Mouse (Mus musculus) cerebellum, postnatal 4 days (tissue): ENCODE measurements around the gene Cd27.
A peak's percentile ranks its signal among the peaks of the same experiment; 100 is the strongest.

Experiments used
- DNase-seq, 2 experiments: peaks; one replicate each; pipeline ENCODE4 v3.0.0; 2022; ENCODE audit warnings: low spot score in 2 of 2, mixed read lengths in 1 of 2

Gene Cd27

DNA sequence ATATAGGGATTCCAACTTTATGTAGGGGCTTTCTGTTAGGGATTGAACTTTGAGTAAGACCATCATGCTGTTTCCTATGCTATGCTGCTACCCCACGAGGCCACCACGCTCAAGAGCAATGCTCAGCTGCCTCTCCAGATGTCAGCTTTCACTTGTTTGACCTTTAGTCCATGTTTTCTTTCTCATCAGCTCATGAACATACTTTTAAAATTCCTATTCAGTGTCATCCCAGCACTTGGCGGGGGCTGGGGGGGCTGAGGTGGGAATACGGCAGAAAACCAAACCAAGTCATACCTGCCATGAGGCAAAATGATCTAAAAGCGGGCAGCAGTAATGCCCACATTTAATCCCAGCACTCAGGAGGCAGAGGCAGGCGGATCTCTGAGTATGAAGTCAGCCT is 23.7 kb downstream of the Cd27 start:
- DNase-seq = no peak

DNA sequence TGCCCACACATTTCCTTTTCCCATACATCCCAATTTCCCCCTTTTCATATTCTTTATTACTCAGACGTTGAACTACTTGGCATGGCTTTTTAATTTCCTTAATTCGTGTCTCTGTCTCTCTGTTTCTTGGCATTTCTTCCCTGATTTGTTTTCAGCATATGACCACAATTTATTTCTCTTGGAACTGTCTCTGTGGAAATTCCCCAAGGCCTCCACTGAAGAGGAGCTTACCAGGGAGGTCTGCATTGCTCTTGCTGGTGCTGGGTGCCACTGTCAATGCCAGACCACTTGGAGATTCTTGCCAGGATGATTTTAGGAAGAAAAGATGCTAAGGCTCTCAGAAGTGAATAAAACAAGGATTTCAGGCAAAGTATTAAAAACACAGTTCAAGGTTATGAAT is 24.2 kb downstream of the Cd27 start:
- DNase-seq = no peak

DNA sequence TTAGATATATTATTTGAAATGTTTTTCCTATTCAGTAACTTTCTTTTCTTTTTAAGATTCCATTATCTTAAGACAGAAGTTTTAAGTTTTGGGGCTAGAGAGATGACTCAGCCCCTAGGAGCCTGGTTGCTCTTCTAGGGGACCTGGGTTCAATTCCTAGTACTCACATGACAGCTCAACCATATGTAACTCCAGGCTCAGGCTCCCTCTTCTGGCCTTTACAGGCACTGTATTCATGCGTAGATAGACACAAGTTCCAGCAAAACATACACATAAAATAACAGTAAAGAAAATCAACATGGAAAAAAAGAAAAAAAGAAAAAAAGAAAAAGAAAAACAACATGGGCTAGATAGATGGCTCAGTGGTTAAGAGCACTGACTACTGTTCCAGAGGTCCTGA is 26.4 kb downstream of the Cd27 start:
- no peak for DNase-seq

DNA sequence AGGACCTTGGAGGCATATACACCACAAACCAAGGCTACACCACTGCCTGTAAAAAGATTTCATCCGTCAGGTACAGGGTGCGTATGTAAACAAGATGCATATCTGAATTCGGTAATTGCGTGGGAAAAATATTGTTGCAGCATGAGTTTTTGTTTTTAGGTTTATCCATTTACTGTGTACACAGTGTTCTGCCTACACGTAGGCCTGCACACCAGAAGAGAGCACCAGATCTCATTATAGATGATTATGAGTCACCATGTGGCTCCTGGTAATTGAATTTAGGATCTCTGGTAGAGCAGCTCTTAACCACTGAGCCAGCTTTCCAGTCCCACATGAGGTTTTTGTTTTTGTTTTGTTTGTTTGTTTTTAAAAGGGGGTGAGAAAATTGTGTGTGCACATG is 39.6 kb downstream of the Cd27 start:
- DNase-seq = no peak

DNA sequence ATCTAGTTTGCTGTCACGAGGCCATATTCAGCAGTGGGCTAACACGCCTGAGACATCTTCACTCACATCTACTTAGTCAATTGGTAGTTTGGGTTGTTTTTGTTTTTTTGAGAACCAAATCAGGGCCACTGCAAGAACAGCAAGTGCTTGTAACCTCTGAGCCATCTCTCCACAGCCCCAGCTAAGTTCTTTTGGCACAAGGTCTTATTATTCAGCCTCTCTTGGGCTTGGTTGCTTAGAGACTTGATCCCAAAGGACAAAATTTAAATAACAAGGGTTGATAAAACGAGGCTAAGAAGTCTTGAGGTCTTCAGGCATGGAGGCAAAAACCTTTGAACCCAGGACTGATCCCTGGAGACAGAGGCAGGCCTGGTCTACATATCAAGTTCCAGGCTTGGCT is 40.5 kb downstream of the Cd27 start:
- no peak for DNase-seq

DNA sequence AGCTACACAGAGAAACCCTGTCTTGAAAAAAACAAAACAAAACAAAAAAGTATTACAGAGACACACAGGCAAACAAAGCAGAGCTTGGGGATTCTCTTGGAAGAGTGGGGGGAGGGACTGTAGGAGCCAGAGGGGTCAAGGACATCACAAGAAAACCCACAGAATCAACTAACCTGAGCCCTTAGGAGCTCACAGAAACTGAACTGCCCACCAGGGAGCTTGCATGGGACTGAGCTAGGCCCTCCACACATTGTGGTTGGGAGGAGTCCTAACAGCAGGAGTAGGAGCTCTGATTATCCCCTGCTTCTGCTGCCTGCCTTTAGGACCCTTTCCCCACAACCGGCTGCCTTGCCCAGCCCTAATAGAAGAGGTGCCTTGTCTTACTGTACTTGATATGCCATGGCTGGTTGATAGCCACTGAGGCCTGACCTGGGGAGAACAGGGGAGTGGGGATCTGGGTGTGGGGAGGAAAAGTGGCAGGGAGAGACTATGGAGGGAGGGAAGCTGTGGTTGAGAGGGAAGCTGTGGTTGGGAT is 41.2 kb downstream of the Cd27 start:
- no peak for DNase-seq

DNA sequence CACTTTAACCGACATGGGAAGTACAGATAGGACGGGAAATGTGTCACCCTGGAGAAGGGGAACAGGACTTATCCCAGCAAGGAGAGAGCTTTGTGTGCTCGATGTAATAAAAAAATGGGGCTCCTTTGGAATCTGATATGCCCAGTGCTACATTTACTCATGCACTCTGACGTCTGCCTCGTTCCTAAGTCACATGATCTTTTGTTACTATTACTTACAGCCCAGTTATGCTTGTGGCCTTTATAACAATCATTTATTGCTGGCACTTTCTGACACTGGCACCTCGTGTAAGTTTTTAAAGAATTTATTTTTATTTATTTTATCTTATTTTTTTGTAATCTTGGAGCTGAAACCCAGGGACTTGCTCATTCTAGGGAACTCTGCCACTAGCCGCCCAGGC is 43.4 kb downstream of the Cd27 start:
- no peak for DNase-seq

DNA sequence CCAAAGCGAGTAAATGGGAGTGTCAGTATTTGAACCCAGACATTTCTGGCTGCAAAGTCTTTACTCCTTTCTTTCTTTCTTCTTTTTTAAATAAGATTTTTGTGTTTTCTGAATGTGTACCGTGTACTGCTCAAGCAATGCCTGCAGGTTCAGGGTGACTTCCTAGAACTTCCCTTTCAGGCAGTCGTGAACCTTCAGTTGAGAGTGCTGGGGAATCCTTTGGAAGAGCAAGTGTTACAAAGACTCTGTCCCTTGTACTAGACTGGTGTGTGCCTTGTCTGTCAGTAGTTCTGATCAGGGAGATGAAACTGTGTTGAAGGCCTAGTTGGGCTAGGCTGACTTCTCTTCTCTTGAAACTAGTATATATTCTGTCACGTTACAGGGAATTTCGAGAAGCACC is 44.0 kb downstream of the Cd27 start:
- no peak for DNase-seq

DNA sequence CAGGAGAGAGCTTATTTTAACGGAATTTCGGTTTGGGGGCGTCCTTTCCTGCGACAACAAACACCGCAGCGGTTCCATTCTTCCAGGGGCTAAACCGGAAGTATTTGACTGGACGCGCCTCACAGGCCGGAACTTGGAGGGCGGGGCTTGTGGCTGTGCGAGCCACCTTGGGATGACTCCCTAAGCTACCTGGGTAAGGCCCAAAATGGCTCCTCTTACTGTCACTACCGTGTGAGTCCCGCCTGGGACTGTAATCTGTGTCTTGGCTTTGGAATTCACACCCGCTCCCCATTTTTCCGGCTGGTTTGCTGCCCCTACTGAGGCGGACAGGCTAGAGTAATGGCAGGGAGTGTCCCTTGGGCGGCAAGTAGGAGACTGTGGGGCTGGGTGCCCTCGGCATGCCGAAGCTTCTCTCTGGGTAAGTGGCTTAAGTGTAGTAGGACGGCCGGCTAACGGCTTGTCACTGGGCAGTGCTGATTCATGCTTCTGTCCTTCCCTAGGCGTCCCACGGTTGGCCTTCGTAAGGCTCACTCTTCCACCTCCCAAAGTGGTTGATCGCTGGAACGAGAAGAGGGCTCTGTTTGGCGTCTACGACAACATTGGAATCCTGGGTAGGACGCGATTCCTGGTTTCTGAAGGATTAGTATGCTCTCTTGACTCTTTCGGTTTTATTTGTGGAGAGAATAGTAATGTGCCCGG is 44.6 kb downstream of the Cd27 start:
- peak; percentile 70 to 89 for DNase-seq

DNA sequence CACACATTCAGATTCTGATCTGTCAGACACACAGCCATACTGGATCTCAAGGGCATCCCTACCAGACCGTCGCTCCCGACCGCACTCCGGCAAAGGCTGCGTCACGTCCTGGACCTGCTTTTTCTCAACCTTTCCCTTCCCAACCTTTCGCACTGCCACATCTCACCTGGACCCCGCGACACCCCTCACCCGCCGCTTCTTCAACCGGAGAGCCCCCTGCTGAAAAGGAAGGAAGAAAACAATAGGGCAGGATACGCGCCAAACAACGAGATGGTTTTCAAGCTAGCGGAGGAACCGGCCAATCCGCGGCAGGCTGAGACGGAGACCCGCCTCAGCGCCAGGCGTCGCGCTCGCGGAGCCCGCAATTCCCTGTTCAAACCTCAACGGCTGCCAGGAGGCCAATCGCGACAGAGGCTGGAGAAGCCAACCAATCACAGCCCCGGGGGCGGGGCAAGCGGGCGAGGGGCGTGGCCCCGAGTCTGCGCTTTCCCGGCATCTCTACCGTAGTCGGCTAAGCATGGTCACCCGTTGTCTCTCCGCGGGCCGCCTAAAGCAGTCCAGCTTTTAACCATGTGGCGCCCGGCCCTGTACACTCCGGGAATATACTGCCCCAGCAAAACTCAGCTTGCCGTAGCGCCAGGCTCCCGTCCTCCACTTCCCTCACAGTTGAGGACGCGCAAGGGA is 45.3 kb downstream of the Cd27 start, which contains the start of the genes Ncapd2 and Mrpl51:
Ncapd2 (minus strand) TSS at position 370 of the 684 bp plus-strand sequence.
Mrpl51 (plus strand) TSS at position 470 of the 684 bp plus-strand sequence.
- DNase-seq = peak; percentile 96 to 99

DNA sequence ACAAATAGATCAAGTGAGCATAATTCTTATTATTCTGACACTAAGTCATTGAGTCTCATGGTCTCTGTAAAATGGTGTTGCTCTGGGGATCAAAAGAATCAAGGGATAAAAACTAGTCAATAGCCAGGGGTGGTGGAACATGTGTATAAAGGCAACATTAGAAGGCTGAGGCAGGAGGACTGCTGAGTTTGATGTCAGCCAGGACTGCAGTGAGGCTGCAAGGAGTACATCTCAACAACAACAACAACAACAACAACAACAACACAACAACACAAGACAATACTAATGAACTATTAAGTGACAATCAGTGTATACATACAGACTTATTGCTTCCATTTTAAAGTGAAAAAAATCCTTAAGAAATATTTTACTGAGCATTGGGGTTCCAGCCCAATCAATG is 46.0 kb downstream of the Cd27 start:
- DNase-seq = no peak

DNA sequence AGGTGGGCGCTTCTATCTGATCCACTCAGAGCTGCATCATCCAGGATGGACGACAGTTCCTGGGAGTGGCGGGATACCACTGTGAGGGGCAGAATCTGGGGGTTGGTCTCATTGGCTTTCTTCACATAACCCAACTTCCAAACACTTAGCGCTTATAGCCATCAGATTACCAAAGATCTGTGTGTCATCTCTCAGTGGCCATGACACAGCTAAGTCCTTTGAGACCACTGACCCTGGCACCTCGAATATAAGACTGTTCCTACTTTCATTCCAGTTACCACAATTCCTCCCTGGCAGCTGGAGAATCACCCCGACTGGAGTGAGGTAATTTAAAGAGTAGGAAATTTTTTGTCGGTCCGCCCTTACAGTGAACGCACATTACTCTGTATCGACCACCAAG is 50.6 kb downstream of the Cd27 start:
- no peak for DNase-seq
